Mouse (Mus musculus) spleen, embryonic (tissue): ENCODE measurements around the gene Tas2r134.

Experiments
- CTCF ChIA-PET: fragments of 350-600 bp; sonication (Branson Sonifier 250); formaldehyde crosslinking; loops from one replicate; lab custom pipeline; 2022; lab: Charles Lee

Gene Tas2r134

GRCm38 (mm10) chr2:51649887-51650286 is 22.6 kb downstream of the Tas2r134 start:
- CTCF ChIA-PET, result no interaction called here

- CTCF ChIA-PET, result no interaction called here
Observed at GRCm38 (mm10) chr2:51652086-51652485, 24.8 kb downstream of the Tas2r134 start.

- CTCF ChIA-PET, result no interaction called here
Observed at GRCm38 (mm10) chr2:51657684-51658083, 30.4 kb downstream of the Tas2r134 start.

- CTCF ChIA-PET, result no interaction called here
Observed at GRCm38 (mm10) chr2:51658288-51658687, 31.0 kb downstream of the Tas2r134 start.

GRCm38 (mm10) chr2:51674321-51674720 is 47.0 kb downstream of the Tas2r134 start:
- CTCF ChIA-PET, result no interaction called here
